Mouse (Mus musculus) kidney, postnatal 36 days (tissue): ENCODE measurements at regions not wholly inside any gene's neighbourhood (a gene's known extent, or its start where the extent isn't known, plus 50 kb on each side); places are given as distances from the start of the nearest gene placed in this dataset.
A peak's percentile ranks its signal among the peaks of the same experiment; 100 is the strongest.

Source experiments
- DNase-seq, 2 experiments: peaks; one replicate each; pipeline ENCODE4 v3.0.0; 2021 to 2022; ENCODE audit warnings: mixed read lengths in 2 of 2

DNA sequence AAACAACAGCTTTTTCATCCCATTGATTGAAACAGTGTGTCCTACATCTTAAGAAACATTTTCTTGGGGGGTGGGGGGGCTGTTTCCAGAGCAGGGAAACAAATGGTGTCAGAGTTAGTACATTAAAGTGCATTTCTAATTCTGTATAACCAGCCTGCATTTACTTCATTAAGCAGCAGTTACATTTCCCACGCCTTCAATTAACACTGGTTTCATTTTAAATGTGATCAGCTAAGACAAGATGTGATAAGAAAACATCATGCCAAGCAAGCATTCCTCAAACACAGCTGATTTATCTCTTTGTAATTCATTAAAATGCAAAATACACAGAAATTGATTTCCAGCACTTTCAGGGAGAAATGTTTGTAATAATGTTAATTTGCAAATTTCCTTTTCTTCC, 122.0 kb downstream of the Olfr1505 start:
- no peak for DNase-seq

DNA sequence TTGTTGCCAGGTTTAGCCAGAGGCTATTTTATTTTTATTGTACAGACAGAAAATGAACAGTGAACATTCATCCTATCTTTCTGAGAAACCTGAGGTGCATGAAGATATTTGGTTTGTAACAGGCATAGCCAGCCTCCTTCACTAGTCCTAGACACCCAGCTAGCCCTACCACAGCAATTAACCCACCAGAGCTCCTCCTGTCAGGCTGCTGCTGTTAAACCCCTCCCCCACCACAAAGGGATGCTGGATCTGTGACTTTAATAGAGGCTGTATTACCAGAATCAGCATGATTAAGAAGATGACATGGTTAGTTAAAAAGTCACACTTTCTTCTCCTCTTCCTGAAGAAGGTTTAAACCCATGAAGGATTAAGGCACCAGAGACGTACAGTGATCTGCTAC, 122.5 kb downstream of the Olfr1505 start:
- DNase-seq, result no peak

DNA sequence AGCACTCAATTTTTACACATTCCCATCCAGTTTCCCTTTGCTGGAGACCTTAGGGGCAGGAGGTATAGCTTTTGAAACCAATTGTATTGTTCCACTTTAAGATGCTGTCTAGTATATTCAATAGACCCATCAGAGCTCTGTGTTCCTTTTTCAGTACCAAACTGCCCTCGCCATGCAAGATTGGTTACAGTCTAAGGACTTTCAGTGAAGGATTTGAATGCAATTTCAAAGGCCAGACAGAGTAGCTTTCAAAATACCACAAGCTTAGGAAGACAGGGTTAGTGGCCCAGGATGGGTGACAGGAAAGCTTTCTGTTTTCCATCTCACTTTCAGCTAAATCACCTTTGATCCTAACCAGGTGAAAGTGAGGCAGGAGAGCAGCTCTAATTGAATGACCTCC, 123.4 kb downstream of the Olfr1505 start:
- DNase-seq, result no peak

DNA sequence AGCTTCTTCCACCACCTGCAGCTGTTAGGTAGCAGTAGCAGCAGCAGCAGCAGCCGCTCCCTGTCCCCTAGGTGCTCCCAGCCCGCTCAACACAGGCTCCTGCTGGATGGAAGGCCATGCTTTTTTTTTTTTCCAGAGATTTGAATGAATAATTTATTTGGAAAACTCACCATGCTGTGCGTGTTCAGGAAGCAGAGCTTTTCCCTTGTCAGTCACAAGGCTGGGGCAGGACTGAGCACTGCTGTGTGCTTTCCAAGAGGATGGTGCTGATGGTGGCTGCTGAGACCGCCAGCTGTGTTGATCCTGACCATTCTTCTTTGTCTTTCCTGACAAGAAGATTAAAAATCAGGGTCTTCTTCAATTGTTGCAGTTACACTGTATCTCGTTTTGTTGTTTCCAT, 129.4 kb downstream of the Olfr1505 start:
- no peak for DNase-seq

DNA sequence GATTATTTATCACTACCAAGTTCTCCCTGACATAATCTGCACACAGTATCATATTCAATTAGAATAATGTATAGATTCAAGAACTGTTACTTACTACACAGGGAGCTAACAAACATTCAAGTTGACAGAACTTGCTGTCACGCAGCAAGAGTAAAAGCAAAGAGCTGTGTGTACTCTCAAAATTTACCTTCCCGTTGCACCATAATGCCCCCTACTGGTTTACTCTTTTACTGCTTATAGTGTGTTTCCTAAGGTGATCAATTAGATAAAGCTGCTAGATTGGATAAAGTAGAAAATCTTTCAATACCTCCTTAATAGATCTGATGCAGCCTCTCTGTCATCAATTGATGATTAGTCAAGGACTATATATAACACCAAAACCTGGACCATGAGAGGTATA, 132.1 kb downstream of the Olfr1505 start:
- DNase-seq, result peak in 1 of 2 experiments; percentile 0

DNA sequence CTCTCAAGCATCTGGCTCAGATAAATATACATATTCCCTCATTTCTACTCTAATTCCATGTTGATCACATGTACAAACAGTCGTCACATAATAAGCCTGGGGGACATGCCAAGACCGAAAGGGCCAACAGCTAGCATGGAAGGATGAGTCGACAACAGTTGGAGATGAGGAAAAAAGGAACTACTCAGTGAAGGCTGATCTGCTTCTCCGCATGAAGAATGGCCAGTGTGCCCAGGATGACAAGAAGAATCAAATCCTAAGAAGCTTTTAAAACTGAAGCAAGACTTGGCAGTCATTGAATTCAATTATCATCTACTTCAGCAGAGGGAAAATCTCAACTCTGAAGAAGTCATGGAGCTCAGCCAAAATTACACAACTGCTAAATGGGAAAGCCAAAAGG, 138.7 kb downstream of the Olfr1505 start:
- DNase-seq, result no peak

DNA sequence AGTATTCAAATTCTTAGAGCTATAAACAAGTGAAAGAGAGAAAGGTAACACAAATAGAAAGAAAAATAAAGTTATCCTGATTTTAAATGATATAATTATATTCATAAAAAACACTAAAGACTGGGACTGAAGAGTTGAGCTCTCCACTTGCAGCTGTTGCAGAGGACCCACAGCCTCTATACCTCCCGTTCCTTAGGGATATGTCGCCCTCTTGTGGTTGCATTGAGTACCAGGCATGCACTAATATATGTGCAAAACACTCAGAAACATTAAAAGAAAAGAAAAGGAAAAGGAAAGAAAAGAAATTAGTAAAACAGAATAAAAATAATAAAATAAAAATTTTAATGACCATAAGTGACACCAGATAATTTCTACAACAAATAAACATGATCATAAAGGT, 167.2 kb downstream of the Olfr1505 start:
- peak; percentile 19 to 74 for DNase-seq

DNA sequence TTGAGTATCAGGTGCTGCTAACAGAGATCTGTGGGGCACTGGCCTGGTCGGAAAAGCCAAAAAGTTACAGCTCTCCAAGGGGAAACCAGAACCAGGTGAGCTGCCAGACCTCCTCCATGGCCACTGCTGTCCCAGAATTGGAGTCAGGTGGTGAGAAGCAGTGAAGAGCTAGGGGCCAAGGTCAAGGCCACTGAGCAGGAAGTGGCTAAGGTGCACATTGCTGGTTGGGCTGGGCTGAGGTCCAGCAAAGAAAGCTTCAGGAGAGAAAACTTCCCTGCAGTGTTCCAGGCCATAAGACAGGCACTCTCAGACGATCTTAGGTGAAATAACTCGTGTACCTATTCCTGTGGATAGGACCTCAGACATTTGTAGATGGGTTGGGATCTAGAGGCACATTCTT, 171.4 kb downstream of the Olfr1505 start:
- DNase-seq, result peak; percentile 23 to 62

DNA sequence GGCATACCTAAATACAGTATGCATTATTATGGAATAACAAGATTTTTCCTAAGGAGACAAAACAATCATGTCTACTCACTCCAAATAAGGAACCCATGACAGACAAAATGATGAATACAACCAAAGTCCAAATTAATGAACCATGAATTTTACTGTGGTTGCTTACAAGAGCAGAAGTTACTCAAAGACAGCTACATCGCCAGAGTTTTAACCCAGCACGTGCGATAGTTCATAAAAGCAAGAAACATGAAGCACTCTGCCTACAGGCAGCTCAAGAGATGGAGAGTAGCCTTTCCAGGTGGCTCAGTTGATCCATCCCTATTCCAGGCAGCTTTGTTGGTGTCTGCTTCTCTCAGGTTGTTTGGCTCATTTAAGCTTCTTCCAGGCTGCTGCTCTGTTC, 176.8 kb downstream of the Olfr1505 start:
- DNase-seq, result peak; percentile 16 to 27

DNA sequence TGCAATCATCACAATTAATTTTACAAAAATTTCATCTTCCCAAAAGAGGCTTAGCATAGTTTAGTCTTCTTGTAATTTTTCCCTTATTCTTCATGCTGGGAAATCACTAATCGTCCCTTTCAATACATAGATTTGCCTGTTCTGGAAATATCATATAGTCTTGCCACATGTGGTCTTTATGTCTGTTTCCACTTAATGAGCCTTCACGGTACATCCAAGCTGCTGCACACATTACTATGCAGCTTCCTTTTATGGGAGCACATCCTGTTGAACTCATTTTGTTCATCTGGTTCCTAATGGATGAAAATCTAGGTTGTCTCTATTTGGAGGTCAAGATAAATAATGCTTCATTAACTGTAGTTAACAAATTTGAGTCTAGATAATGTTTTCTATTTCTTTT, 180.9 kb downstream of the Olfr1505 start:
- DNase-seq, result no peak

DNA sequence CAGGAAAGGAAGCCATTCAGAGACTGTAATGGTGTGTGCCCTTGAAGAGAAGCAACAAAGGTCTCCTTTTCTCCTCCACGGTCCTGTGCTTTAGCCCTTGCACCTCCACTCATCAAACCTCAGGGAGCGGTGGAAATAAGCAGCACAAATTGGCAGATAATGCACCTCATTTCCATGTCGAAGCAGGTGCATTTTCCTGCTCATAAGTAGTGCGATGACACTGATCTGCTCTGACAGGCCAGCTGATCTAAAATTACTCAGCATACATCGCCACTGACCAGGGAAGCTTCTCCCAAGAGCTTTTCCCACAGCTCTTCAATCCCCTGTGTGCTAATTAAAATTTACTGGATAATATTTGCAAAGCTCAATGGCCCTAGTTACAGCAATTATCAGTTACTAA, 182.9 kb downstream of the Olfr1505 start:
- no peak for DNase-seq

DNA sequence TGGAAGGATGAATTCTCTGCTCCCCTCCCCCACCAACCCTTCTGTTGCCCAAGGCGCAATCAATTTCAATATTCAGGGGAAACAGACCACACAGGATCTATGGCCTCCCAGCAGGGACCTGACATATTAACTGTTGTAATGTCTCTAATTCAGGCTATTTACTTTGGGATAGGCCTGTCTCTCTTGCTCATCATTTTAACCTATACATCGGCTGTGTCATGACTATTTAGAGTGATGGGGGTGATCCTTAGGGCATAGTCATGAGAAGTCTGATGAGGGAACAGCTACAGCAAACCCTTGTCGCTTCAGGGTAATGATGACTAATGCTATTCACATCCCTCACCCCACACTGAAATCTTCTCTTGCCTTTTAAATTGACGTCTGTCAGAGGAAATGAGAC, 195.8 kb downstream of the Olfr1505 start:
- no peak for DNase-seq

DNA sequence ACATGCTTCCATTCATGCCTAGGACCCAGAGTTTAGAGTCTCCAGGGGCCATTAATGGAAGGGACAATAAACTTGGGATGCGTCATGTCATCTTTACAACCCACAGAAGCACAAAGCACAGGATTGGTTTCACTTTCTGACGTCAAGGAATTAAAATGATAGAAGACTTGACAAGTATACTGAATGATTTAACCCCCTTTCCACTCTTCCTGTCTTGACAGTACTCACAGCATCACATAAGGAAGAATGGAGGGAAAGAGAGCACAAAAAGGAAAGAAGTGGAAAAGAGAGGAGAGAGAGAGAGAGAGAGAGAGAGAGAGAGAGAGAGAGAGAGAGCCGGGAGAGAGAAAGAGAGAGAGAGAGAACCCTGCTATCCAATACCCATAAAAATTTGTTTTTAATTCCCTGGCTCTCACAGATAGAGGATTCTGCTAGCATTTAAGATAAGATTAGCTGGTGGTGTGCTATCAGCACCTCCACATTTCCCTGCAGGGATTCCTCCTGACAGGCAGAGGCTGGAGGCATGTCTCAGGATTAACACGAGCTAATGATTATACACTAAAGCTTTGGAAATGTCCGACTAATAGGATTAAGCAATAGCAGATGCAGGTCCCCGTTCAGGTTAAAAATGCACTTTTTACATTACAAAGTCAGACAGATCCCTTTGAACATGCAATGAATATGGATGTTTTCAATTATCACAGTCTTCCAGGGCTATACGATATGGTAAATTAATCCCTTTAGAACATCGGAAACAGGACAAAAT, 210.2 kb downstream of the Olfr1505 start:
- DNase-seq, result peak; percentile 6 to 36

DNA sequence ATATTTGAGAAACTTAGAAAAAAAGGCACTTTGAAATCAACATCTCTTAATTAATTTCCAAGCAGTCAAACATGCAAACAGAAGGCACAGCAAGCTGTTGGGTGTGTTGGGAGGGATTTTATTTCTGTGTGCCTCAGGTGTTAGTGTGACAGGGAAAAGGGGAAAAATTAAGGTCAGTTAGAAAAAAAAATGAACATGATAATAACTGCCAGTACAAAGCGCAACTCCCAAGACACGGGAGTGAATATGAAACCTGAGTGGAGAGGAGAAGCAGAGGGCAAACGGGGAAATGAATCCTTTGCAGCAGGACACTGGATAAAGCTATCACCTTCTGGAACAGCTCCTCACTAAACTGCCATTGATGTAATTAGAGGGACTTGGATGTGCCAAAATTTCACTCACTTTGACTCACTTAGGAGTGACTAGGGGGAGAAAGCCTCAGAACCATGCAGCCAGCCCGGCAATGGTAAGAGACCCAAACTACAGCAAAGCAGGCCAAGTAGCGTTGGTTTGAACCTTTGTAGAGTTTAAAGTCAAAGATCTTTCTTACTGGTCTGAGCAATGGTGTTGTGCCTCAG, 211.0 kb downstream of the Olfr1505 start:
- no peak for DNase-seq

DNA sequence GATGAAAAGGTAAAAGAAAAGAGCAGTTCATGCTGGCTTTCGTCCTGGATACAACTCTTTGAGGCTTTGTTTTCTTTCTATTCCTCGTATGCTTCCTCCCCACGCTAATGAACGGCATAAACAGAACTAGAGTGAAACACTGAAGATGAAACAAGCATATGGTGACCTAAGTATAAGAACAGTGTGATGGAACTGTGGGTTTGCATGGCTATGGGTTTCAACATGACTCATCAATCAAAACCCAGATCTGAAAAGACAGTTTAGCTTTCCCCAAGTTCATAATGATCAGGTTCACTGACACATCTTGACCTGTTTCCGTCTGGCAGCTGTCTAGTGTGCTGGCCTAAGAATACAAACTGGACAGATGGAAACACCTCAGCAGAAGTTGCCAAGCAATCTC, 211.7 kb downstream of the Olfr1505 start:
- DNase-seq, result no peak

DNA sequence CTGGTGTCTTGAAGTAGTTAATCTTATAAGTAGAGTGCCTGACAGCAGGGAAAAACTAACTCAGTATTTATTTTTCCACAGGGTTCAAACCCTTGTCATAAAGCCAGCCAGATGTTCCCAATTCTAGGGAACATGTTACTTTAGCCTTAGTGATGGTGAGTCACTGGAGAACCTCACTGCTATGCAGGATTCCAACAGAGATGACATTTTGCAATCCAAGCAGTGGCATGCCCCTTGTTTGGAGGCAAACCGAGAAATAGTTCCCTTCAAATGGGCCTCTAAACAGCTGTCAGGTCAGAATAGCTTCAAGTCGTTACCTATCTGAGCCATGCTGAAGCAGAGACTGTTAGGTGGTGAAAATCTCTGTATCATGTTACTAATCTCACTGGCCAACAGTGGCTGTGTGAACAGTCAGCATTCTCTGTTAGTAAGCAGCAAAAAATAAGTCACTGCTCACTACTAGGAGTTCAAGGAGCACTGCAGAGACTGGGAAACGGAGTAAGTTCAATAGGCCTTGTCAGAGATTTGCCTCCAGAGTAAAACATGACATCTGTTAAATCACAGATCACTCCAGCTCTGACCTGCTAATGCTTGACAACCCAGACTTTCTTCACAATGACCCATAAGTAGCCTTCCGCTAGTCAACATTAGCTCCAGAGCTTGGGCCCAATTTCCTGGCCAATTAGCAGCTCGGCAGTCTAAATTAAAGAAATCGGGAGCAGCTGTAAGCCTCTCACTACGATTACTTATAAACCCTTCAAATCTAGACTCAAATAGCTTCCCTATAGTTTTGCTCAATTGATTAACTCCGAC, 215.3 kb downstream of the Olfr1505 start:
- no peak for DNase-seq

DNA sequence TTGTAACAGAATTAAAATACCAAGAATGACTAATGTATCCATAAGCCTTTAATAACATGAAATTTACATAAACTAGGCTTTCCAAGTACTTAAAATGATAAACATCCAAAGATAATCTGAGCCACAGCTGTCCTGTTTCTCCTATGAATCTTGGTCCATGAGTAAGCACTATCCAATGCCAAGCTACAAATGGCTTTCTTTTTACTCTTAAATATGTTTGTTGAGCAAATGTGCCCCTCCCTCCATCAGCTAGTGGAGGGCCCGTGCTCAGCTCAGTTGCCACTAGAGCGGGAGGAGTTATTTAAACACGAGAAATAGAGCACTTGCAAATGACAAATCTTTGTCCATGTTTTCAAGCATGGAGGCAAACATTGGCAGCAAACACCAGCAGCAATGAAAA, 247.9 kb downstream of the Olfr1505 start:
- DNase-seq, result no peak

DNA sequence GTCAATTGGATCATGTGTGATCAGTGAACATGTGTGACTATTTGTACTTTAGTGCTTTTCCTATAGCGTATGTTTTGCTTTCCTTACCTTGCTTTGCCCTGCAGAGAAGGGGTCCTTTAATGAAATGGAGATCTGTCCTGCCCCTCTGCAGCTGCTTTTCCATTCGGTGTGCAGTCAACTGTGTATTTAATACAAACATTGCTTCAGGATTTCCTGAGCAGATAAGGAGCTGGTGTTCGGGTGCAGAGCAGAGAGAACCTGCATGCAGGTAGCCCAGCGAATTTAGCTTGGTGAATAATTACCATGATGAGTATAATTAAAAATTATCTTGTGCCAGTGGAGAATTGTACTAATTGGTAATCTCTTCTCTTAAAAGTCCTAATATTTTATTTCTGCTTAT, 249.4 kb downstream of the Olfr1505 start:
- peak in 1 of 2 experiments; percentile 1 for DNase-seq

DNA sequence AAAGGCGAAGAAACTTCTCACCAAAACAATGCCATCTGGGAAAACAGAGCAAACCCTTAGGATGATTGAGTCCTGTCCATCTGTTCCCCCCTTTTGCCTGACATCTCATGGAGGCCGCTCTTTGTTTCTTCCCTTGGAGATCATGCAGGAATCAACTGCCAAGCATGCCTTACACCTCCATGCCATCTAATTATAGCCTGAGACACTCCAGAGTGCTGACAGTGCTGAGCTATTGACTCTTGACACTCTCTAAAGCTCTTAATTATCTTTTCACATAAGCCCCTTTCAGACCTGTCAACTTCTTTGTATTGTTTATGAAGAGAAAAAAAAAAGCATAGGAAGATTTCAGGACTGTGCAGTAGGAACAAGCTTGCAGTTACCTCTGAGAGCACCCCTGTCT, 252.4 kb downstream of the Olfr1505 start:
- DNase-seq, result no peak

DNA sequence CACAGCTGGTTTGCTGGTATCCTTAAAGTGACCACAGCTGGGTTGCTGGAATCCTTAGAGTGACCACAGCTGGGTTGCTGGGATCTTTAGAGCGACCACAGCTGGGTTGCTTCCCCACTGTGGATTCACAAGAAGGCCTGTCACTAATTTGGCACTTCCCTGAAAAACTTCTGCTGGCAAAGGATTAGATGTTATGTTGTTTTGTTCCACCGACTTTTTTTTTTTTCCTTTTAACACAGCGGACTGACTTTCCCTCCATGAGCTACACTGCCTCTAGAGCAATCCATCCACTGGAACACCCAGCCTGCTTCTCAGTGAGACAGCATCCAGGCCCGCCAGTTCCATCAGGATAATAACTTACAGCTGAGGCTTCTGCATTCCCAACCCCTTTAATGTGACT, 266.9 kb downstream of the Olfr1505 start:
- DNase-seq, result peak in 1 of 2 experiments; percentile 6

DNA sequence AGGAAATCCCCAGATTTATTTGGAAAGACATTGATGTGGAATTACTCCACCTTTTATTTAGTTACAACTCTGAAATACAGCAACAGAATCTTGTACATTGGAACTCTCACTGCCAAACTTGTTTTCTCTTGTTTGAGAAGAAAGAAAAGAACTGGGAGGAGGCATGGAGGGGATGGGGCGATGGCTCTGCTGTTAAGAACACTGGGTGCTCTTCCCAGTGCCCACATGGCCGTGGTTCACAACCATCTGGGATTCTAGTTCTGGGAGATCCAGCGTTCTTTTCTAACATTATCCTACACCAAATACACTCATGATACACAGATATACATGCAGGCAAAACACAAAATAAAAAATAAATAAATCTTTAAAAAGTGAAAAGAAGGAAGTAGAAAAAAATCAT, 267.6 kb downstream of the Olfr1505 start:
- DNase-seq, result no peak

DNA sequence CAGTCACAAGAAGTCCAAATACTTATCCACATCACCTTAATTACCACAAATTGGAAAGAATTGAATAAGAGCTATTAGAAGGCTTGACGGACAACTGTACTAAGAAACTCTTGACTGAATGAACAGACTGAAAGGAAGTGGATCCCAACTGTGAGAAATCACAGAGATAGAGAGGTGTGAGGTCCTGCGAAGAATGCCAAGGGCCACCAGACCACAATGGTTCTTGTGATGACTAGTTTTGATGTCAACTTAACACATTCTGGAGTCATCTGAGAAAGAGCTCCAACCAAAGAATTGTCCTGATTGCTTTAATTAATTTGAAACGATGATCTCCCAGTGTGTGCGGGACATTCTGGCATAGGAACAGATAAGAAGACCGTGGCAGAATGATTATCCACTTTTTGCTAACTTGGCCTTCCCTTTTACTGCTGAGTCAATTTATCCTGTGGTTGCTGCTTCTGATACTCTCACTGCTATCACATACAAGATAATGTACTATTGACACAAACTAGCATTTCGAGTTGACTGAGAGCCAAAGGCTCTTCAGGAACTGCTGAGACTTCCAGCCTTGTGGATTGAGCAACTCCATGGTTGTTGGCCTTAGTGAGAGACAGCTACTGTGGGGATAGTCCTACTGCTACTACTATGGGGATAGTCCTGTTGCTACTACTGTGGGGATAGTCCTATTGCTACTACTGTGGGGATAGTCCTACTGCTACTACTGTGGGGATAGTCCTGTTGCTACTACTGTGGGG, 268.5 kb downstream of the Olfr1505 start:
- DNase-seq, result no peak

DNA sequence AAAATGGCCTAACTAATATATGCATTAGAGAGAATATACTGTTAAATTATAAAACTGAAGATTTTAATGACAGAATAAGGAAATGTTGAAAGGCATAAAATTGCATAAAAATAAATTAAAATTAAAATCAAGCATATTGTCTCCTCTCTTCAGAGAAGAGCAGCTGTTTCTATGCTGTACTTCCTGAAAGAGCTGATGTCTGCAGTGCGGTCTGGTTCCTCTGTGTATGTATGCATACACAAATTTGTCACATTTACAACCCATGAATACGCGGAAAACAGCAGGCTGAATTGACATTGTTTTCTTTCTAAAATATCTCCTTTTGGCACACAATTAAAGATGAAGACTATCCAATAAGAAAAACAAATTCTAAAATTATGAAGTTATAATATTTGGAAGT, 278.5 kb downstream of the Olfr1505 start:
- DNase-seq, result no peak
